Mouse (Mus musculus): ENCODE measurements around the gene Gm44805.

DNA sequence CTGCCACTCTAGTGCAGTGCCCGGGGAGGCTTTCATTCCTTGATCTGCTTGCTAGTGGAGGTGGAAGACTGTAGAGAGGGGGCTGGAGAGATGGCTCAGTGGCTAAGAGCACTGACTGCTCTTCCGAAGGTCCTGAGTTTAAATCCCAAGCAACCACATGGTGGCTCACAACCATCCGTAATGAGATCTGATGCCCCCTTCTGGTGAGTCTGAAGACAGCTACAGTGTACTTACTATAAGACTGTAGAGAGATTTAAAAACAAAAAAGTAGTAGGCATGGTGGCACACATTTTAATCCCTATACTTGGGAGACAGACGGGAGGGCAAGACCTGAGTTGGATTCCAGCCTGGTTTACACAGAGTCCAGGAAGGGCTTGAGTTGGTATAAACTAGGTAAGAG, 31.2 kb upstream of the Gm44805 start:
- TF ChIP-seq POLR2A (IDR thresholded peaks at IDR 0.05; ENCODE audit: insufficient read depth, low read depth, low read length) (no peak), CTCF (IDR thresholded peaks at IDR 0.05; ENCODE audit: insufficient read depth, low read depth, low read length) (no peak)

All from olfactory bulb, adult 2 months (tissue).